Mouse (Mus musculus) embryo, embryonic 11.5 days (tissue): Measurements from ENCODE around the gene Smc1b.

Experiments
- DNase-seq: peaks from one replicate; pipeline ENCODE4 v3.0.0-alpha.2; 2012; ENCODE audit warnings: low read depth, low spot score

The Smc1b gene

DNA sequence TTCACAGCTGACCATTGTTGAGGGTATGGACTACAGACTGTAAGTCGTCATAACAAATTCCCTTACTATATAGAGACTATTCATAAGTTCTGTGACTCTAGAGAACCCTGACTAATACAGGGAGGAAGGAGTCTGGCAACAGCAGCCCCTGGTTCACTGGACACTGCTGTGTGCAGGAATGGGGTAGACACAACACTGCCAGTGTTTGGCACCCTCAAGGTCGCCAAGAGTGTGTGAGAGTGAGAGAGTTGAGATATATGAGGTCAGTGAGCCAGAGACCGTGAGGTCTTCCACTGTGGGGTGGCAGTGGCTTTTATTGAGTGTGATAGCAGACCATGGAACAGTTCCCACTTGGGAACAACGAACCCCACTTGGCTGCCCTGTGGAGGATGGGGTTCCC is 105.6 kb downstream of the Smc1b start:
- DNase-seq = no peak

DNA sequence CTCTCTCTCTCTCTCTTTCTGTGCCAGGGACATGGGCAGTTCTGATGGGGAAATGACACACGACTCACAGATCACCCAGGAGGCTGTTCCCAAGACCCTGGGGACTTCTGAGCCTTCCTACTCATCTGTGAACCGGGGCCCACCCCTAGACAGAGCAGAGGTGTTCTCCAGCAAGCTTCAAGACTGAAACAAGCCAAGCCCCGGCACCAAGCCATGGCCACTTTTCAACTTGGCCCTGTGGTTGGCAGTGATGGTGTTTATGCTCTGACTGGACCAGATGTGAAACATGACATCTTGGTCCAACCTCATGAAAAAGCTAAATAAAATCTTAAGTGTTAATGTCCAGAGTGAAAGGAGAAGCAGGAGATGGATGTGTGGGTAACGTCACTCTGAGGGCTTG is 109.6 kb downstream of the Smc1b start:
- DNase-seq = no peak

DNA sequence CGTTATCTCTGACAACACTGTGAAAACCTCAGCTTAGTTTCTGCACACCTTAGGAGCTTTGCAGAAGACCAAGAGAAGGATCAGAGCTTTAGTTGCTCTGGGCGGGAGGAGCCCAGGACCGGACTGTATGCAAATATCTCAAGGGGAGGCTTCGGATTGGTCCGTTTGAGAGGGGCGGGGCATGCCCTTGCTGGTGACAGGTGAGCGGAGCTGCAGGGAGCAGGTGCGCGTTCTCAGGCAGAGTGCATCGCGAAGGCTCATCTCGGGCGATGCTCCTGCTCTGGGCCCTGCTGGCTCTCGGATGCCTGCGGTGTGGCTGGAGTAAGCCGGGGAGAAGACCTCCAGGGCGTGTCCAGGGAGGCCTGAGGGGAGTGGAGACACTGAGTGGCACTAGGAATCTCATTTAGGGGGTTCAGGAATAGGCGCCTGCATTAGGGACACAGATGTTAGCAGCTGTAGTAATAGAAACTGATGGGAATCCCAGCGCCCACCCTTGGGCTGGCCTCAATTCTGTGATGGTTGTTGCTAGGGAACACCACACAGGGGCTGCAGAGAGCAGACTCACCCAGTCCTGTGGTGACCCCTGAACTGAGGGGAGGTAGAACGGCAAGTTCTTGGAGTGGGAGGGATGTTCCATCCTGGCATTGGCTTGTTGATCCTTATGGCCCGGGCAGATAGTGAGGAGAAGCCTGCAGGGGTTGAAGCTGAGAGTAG is 114.7 kb downstream of the Smc1b start, which contains the start of gene Upk3a:
Gene Upk3a, plus strand, starts transcription at position 191 of the 714 bp plus-strand sequence.
- DNase-seq = no peak

DNA sequence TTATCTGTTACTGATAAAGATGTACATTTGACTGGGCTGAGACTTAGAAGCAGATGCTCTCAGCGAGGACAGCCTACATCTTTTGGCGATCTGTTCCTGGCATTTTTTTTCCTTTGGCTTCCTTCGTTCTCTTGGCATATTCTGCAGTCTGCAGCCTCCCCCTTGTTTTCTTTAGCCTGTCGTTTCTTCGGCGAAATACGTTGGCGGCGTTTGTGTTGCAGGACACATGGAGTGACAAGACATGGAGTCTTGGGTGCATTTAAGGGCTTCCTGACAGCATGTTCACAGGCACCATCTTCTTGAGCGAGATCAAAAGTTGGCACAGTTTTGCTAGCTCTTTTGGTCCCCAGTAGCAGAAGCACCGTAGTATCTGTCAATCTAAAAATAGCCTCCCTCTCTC is 116.0 kb downstream of the Smc1b start:
- no peak for DNase-seq
